Mouse (Mus musculus) cerebellum, adult 2 months (tissue): ENCODE data around the gene Vwa5b1.

Experiments
- CTCF ChIP-seq: fragments of 200-500 bp; IDR thresholded peaks from 2 replicates; pipeline ENCODE4 v1.5.1; 2011; ENCODE audit warnings: low read depth, mild to moderate bottlenecking, control low read depth, low read length, moderate library complexity, borderline replicate concordance; ENCODE audit not compliant: insufficient read depth
- POLR2A ChIP-seq: fragments of 200-500 bp; IDR thresholded peaks from 2 replicates; pipeline ENCODE4 v1.6.1; 2011; ENCODE audit warnings: low read length, control low read depth, borderline replicate concordance; ENCODE audit not compliant: insufficient read depth

DNA sequence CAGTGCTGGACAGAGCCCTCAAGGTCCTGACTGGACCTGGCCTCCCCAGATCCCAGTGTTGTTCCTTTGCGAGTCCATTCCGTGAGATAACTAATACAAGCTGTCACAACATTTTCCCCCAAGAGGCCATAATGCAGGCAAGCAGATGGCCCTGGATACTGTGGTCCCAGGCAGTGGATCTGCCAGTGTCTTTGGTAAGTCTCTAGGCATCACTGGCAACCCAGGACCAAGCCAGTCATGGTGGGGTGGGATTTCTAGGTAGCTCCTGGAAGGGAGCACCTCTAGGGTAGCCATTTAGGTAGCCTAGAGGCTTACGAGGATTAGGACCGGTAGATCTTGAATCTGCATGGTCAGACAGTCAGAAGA lies 445 bp upstream of the Vwa5b1 start:
- TF ChIP-seq CTCF (no peak), POLR2A (no peak)
